Mouse (Mus musculus): ENCODE results near the gene Elp6. TPM values are rescaled to one million over a fixed set of nuclear protein-coding genes. Genes with fewer than 3 reads are reported as not detected.
A peak's percentile ranks its signal among the peaks of the same experiment; 100 is the strongest.

The Elp6 gene
- polyA plus RNA-seq, 1 experiment from 2014 or later = 25.5 TPM

Small RNAs within 50 kb of the gene (microRNA-seq; reads per million reads assigned to microRNA genes)
- 31.0 reads per million, percentile 34 among the genes with 10 or more reads in this experiment for gene Mir6236

Other genes with a start within 250 kb of the Elp6 start
- 143 and 158 TPM in 2 replicates for gene Smarcc1, start 187.5 kb upstream of the Elp6 start, polyA plus RNA-seq (2014; fragmentation: Nextera tagmentation; extraction: Ambion mirVana)
- 123 and 125 TPM in 2 replicates for gene Dhx30, start 187.3 kb upstream of the Elp6 start, polyA plus RNA-seq (2014; fragmentation: Nextera tagmentation; extraction: Ambion mirVana)
- 3.2 and 3.5 TPM in 2 replicates for gene Cspg5, start 61.4 kb upstream of the Elp6 start, polyA plus RNA-seq (2014; fragmentation: Nextera tagmentation; extraction: Ambion mirVana)
- 28.4 and 32.3 TPM in 2 replicates for gene Scap, start 28.1 kb downstream of the Elp6 start, polyA plus RNA-seq (2014; fragmentation: Nextera tagmentation; extraction: Ambion mirVana)
- gene Ptpn23, start 103.0 kb downstream of the Elp6 start, polyA plus RNA-seq (2014; fragmentation: Nextera tagmentation; extraction: Ambion mirVana) = 19.3 and 21.3 TPM in 2 replicates
- gene Ngp, start 114.6 kb downstream of the Elp6 start, polyA plus RNA-seq (2014; fragmentation: Nextera tagmentation; extraction: Ambion mirVana) = 9.6 and 13.1 TPM in 2 replicates
- gene Klhl18, start 171.5 kb downstream of the Elp6 start, polyA plus RNA-seq (2014; fragmentation: Nextera tagmentation; extraction: Ambion mirVana) = 10.7 and 10.9 TPM in 2 replicates
- 0.72 and 1.0 TPM in 2 replicates for gene Kif9, start 171.8 kb downstream of the Elp6 start, polyA plus RNA-seq (2014; fragmentation: Nextera tagmentation; extraction: Ambion mirVana)
- gene Setd2, start 227.4 kb downstream of the Elp6 start, polyA plus RNA-seq (2014; fragmentation: Nextera tagmentation; extraction: Ambion mirVana) = 59.6 and 61.7 TPM in 2 replicates